Mouse (Mus musculus) liver, adult 2 months (tissue): ENCODE data around the gene Pnlip.

Experiments
- CTCF ChIP-seq: fragments of 200-500 bp; IDR thresholded peaks from 2 replicates; pipeline ENCODE4 v1.5.1; 2011; ENCODE audit warnings: low read depth, low read length, control low read depth
- POLR2A ChIP-seq: fragments of 200-500 bp; IDR thresholded peaks from 2 replicates; pipeline ENCODE4 v1.6.1; 2011; ENCODE audit warnings: low read length, control low read depth; ENCODE audit not compliant: insufficient read depth; ENCODE audit errors: extremely low read depth

DNA sequence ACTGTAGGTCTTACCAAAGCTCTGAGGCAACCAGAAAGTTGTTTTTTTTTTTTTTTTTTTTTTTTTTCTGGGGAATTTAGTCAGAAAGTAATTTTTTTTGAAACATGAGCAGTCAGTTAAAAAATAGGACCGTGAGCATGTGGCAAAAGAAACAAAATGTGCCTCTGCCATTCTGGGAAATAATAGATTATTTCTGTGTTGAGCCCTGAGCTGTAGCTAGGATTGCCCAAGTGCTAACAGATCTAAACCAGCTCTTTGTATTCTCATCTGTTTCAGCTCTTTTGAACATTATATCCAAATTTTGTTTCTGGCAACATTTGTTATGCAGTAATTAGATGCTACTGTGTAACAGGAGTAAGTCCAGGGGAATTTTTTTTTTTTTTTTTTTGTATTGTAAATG lies 30.7 kb upstream of the Pnlip start:
- TF ChIP-seq CTCF (no peak), POLR2A (no peak)
